Mouse (Mus musculus) granulocyte monocyte progenitor cell, adult 5-6 weeks (primary cell): ENCODE measurements around the gene Nrarp. TPM values are rescaled to one million over a fixed set of nuclear protein-coding genes. Genes with fewer than 3 reads are reported as not detected.

Experiments used
- ATAC-seq: replicated peaks from 2 replicates; pipeline ENCODE4 v1.8.0; 2016; ENCODE audit warnings: mild to moderate bottlenecking, moderate TSS enrichment, inconsistent platforms; ENCODE audit not compliant: poor library complexity, severe bottlenecking
- total RNA-seq, 2 experiments: library from RNA; stranded (forward) in 1 of 2; stranded (reverse) in 1 of 2; fragments of 200-712, 200-1000 nt in 1 of 2; fragments of >200 nt in 1 of 2; fragmentation: Nextera tagmentation in 1 of 2; gene quantifications; 2 replicates each; pipeline ENCODE4 v1.2.3; 2014 to 2017

Nrarp gene
- total RNA-seq, 2 experiments from 2014 or later, result 0.62 to 0.72 TPM

DNA sequence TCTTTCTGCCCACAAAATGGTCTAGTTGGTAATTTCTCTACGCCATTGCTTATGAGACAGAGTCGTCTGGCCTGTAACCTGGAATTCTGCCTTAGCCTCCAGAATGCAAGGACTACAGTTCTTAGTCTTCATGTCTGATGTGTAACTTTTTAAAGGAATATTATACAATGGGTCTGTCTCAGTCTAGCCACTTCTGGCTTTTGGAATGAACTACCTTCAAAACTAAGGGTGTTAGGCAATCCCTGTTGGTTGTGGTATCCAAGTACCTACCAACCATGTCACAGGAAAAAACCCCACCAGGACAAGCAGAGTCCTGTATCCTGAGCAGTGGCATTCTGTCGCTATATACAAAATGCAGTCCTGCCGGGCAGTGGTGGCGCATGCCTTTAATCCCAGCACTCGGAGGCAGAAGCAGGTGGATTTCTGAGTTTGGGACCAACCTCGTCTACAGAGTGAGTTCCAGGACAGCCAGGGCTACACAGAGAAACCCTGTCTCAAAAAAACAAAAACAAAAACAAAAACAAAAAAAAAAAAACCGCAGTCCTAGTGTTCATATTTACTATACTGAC is 45.3 kb downstream of the Nrarp start:
- ATAC-seq, result no peak

DNA sequence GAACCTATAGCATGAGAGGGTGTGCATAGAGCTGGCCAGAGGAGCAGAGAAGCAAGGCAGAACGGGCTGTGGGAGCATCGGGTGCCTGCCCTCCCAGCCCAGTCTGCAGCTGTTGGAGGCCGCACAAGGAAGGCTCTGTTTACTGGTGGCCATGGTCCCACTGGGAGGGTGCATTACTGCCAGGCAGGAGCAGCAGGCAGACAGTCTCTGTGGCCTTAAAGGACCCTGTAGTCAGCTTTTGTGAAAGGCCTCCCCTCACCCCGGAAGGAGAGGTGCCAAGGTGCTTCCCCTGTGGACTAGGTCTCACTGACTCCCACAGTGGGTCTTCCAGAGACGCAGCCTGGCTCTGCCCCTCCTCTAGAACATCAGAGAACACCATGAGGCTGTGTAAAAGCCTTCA is 46.3 kb downstream of the Nrarp start:
- no peak for ATAC-seq

DNA sequence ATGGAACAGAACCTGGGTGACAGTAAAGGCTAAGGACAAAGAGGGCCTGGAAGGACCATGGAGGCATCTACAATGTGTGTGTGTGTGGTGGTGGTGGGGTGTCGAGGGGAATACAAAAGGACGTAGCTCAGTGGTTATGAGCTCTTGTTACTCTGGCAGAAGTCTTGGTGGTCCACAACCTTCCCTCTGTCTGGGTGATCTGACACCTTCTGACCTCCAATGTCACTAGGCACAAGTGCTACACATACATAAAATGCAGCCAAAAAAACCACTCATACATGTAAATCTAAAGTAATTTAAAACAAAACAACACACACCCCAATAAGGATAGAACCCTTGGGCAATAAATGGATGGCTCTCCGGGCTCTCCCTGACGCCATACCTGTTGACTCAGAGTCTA is 46.8 kb downstream of the Nrarp start:
- ATAC-seq, result no peak

DNA sequence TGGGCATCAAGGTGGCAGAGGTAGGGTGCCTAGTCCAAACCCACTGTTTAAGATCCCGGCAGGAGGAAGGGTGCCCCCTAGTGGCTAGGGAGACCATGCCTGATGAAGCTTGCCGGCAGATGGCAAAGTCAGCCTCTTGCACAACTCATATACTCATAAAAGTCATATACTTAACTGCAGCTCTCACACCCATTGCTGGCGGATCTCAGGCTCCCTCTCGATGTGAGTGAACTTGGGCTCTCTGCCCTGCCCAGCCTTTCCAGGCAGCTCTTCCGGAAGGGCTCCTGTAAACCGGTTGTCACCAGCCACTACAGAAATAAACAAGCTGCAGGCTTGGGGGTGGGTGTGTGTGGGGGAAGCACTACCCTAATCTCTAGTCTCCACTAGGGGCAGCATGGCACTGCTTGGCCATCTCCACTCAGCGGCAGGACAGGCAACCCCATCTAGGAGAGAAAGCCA is 47.9 kb downstream of the Nrarp start:
- ATAC-seq, result peak; percentile 39

DNA sequence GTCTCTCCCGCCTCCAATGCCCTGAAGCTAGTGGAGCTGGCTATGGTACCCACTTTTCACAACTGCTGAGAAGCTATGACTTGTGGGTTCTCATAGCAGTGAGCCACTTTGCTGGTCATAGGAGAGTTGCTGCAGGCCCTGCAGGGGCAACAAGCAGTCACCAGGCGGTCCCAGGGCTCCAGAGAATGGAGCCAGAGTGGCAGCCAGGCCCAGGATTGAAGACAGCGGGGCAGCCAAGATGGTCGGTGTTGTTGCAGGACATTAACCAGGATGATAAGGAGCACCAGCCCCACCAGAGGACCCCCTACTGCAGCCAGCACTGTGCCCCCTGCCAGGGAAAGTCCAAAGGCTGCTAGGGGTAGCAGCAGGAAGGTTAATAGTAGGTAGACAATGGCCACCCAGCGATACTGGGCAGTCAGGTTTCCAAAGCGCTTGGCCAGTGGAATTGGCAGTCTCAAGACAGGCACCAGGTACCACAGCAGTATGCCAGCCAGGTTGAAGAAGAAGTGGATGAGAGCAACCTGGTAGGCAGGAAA is 48.5 kb downstream of the Nrarp start:
- ATAC-seq, result no peak

DNA sequence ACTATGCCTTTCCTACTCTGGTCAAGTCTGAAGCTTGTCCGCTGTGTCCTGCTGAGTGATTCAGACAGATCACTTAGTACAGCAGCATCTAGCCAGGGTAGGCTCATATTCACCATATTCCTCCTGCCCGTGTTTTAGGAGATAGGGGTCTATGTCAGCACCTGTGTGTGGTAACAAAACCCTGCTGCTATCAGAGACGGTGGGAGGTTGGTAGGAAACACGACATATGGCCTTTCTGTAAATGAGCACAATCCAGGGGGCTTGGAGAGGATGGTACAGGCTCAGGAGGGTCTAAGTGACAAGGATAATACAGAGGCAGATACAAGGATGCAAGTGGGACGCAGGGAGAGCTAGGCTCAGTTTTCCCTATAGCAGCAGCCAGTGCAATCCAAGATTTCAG is 49.0 kb downstream of the Nrarp start:
- no peak for ATAC-seq

DNA sequence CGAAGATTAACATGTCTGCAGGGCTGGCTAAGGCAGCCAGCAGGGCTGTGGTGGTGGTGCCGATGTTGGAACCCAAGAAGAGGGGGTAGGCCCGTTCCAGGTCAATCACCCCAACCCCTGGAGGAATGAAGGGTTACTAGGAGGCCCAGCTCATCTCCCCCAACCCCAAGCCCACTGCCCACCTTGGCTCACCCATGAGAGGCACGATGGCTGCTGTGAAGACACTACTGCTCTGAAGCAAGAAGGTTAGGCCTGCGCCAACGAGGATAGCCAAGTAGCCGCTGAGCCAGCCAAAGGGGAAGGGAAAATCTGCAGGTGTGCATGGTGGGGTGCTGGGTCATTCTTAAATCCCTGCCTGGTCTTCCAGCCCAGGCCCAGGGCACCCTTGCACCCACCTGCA is 50.0 kb downstream of the Nrarp start:
- ATAC-seq, result no peak

DNA sequence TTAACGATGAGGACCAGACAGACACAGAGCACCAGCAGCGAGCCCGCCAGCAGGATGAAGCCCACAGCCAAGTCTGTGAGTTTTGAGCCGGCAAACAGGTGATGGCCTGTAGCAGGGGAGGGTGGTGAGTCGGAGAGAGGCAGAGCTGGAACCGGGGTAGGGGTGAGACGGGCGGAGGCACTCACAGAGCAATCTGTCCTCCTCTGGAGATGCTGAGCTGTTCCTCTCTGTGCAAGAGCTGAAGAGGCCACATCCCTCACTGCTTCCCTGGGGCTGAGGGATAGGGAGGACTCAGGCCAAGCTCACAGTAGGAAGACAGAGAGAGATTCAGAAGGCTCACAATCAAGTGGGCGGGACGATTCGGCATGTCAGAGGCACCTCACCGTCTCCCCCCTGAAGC is 50.5 kb downstream of the Nrarp start:
- ATAC-seq, result no peak

Other genes with a start within 250 kb of the Nrarp start
Only the 30 nearest of the 33 such genes appear.
- gene Zmynd19, start 231.0 kb upstream of the Nrarp start, total RNA-seq (2014; fragmentation: Nextera tagmentation), result 18.5 and 26.3 TPM in 2 replicates
- 38.6 and 72.0 TPM in 2 replicates for gene Zmynd19, start 231.0 kb upstream of the Nrarp start, total RNA-seq (2017)
- 24.5 and 25.1 TPM in 2 replicates for gene Dph7, start 218.4 kb upstream of the Nrarp start, total RNA-seq (2014; fragmentation: Nextera tagmentation)
- 21.1 and 23.7 TPM in 2 replicates for gene Dph7, start 218.4 kb upstream of the Nrarp start, total RNA-seq (2017)
- gene Mrpl41, start 205.7 kb upstream of the Nrarp start, total RNA-seq (2014; fragmentation: Nextera tagmentation), result 69.5 and 99.3 TPM in 2 replicates
- gene Mrpl41, start 205.7 kb upstream of the Nrarp start, total RNA-seq (2017), result 174 and 218 TPM in 2 replicates
- 42.6 and 54.4 TPM in 2 replicates for gene Pnpla7, start 204.7 kb upstream of the Nrarp start, total RNA-seq (2014; fragmentation: Nextera tagmentation)
- gene Pnpla7, start 204.7 kb upstream of the Nrarp start, total RNA-seq (2017), result 30.4 and 40.5 TPM in 2 replicates
- 18.6 and 19.2 TPM in 2 replicates for gene Nsmf, start 126.4 kb upstream of the Nrarp start, total RNA-seq (2014; fragmentation: Nextera tagmentation)
- gene Nsmf, start 126.4 kb upstream of the Nrarp start, total RNA-seq (2017), result 4.2 and 22.6 TPM in 2 replicates
- not detected in 2 replicates for gene Entpd8, start 100.5 kb upstream of the Nrarp start, total RNA-seq (2014; fragmentation: Nextera tagmentation)
- not detected in 2 replicates for gene Entpd8, start 100.5 kb upstream of the Nrarp start, total RNA-seq (2017)
- gene Noxa1, start 85.6 kb upstream of the Nrarp start, total RNA-seq (2014; fragmentation: Nextera tagmentation), result 1.3 TPM in 1 of 2 replicates, not detected in the other
- gene Noxa1, start 85.6 kb upstream of the Nrarp start, total RNA-seq (2017), result not detected in 2 replicates
- 14.6 and 20.2 TPM in 2 replicates for gene Tor4a, start 16.1 kb downstream of the Nrarp start, total RNA-seq (2014; fragmentation: Nextera tagmentation)
- gene Tor4a, start 16.1 kb downstream of the Nrarp start, total RNA-seq (2017), result 14.7 and 16.4 TPM in 2 replicates
- gene Nelfb, start 30.7 kb downstream of the Nrarp start, total RNA-seq (2014; fragmentation: Nextera tagmentation), result 58.5 and 79.5 TPM in 2 replicates
- gene Nelfb, start 30.7 kb downstream of the Nrarp start, total RNA-seq (2017), result 33.7 and 81.1 TPM in 2 replicates
- gene Stpg3, start 33.9 kb downstream of the Nrarp start, total RNA-seq (2014; fragmentation: Nextera tagmentation), result not detected in 2 replicates
- not detected in 2 replicates for gene Stpg3, start 33.9 kb downstream of the Nrarp start, total RNA-seq (2017)
- not detected in 2 replicates for gene Fam166a, start 38.0 kb downstream of the Nrarp start, total RNA-seq (2014; fragmentation: Nextera tagmentation)
- not detected in 2 replicates for gene Fam166a, start 38.0 kb downstream of the Nrarp start, total RNA-seq (2017)
- gene Tubb4b, start 43.9 kb downstream of the Nrarp start, total RNA-seq (2014; fragmentation: Nextera tagmentation), result 180 and 327 TPM in 2 replicates
- 560 and 623 TPM in 2 replicates for gene Tubb4b, start 43.9 kb downstream of the Nrarp start, total RNA-seq (2017)
- gene Slc34a3, start 53.6 kb downstream of the Nrarp start, total RNA-seq (2014; fragmentation: Nextera tagmentation), result not detected in 2 replicates
- not detected in 2 replicates for gene Slc34a3, start 53.6 kb downstream of the Nrarp start, total RNA-seq (2017)
- gene Rnf224, start 56.0 kb downstream of the Nrarp start, total RNA-seq (2014; fragmentation: Nextera tagmentation), result not detected in 2 replicates
- gene Rnf224, start 56.0 kb downstream of the Nrarp start, total RNA-seq (2017), result not detected in 2 replicates
- 0.58 TPM in 1 of 2 replicates, not detected in the other for gene Rnf208, start 61.5 kb downstream of the Nrarp start, total RNA-seq (2014; fragmentation: Nextera tagmentation)
- not detected in 2 replicates for gene Rnf208, start 61.5 kb downstream of the Nrarp start, total RNA-seq (2017)
- not detected in 2 replicates for gene Cysrt1, start 61.7 kb downstream of the Nrarp start, total RNA-seq (2014; fragmentation: Nextera tagmentation)
- gene Cysrt1, start 61.7 kb downstream of the Nrarp start, total RNA-seq (2017), result not detected in 2 replicates
- 5.2 and 16.1 TPM in 2 replicates for gene AL732309.1, start 66.1 kb downstream of the Nrarp start, total RNA-seq (2014; fragmentation: Nextera tagmentation)
- 5.6 and 7.4 TPM in 2 replicates for gene AL732309.1, start 66.1 kb downstream of the Nrarp start, total RNA-seq (2017)
- gene Tmem203, start 74.7 kb downstream of the Nrarp start, total RNA-seq (2014; fragmentation: Nextera tagmentation), result 6.7 and 17.4 TPM in 2 replicates
- gene Tmem203, start 74.7 kb downstream of the Nrarp start, total RNA-seq (2017), result 6.1 and 11.2 TPM in 2 replicates
- 15.0 and 17.2 TPM in 2 replicates for gene Tprn, start 81.9 kb downstream of the Nrarp start, total RNA-seq (2014; fragmentation: Nextera tagmentation)
- gene Tprn, start 81.9 kb downstream of the Nrarp start, total RNA-seq (2017), result 7.1 and 8.7 TPM in 2 replicates
- 120 TPM in 2 replicates for gene Ssna1, start 91.7 kb downstream of the Nrarp start, total RNA-seq (2014; fragmentation: Nextera tagmentation)
- 52.7 and 84.1 TPM in 2 replicates for gene Ssna1, start 91.7 kb downstream of the Nrarp start, total RNA-seq (2017)
- gene Anapc2, start 91.7 kb downstream of the Nrarp start, total RNA-seq (2014; fragmentation: Nextera tagmentation), result 34.7 and 46.0 TPM in 2 replicates
- 17.8 and 35.7 TPM in 2 replicates for gene Anapc2, start 91.7 kb downstream of the Nrarp start, total RNA-seq (2017)
- gene Tmem210, start 107.4 kb downstream of the Nrarp start, total RNA-seq (2014; fragmentation: Nextera tagmentation), result not detected in 2 replicates
- gene Tmem210, start 107.4 kb downstream of the Nrarp start, total RNA-seq (2017), result not detected in 2 replicates
- not detected in 2 replicates for gene Lrrc26, start 109.2 kb downstream of the Nrarp start, total RNA-seq (2014; fragmentation: Nextera tagmentation)
- not detected in 2 replicates for gene Lrrc26, start 109.2 kb downstream of the Nrarp start, total RNA-seq (2017)
- gene Grin1, start 138.4 kb downstream of the Nrarp start, total RNA-seq (2014; fragmentation: Nextera tagmentation), result not detected in 2 replicates
- not detected in 2 replicates for gene Grin1, start 138.4 kb downstream of the Nrarp start, total RNA-seq (2017)
- gene Man1b1, start 151.6 kb downstream of the Nrarp start, total RNA-seq (2014; fragmentation: Nextera tagmentation), result 36.5 and 37.2 TPM in 2 replicates
- 34.1 and 38.6 TPM in 2 replicates for gene Man1b1, start 151.6 kb downstream of the Nrarp start, total RNA-seq (2017)
- 15.2 and 34.8 TPM in 2 replicates for gene Dpp7, start 175.6 kb downstream of the Nrarp start, total RNA-seq (2014; fragmentation: Nextera tagmentation)
- gene Dpp7, start 175.6 kb downstream of the Nrarp start, total RNA-seq (2017), result 11.9 and 16.9 TPM in 2 replicates
- 55.6 and 58.1 TPM in 2 replicates for gene Uap1l1, start 184.9 kb downstream of the Nrarp start, total RNA-seq (2014; fragmentation: Nextera tagmentation)
- gene Uap1l1, start 184.9 kb downstream of the Nrarp start, total RNA-seq (2017), result 13.8 and 18.4 TPM in 2 replicates
- gene Sapcd2, start 191.6 kb downstream of the Nrarp start, total RNA-seq (2014; fragmentation: Nextera tagmentation), result 4.5 and 17.1 TPM in 2 replicates
- gene Sapcd2, start 191.6 kb downstream of the Nrarp start, total RNA-seq (2017), result 7.8 and 17.3 TPM in 2 replicates
- gene Entpd2, start 215.1 kb downstream of the Nrarp start, total RNA-seq (2014; fragmentation: Nextera tagmentation), result not detected in 2 replicates
- not detected in 2 replicates for gene Entpd2, start 215.1 kb downstream of the Nrarp start, total RNA-seq (2017)
- not detected in 2 replicates for gene Npdc1, start 218.6 kb downstream of the Nrarp start, total RNA-seq (2014; fragmentation: Nextera tagmentation)
- gene Npdc1, start 218.6 kb downstream of the Nrarp start, total RNA-seq (2017), result not detected in 2 replicates